Mouse (Mus musculus): Measurements from ENCODE around the gene Fbxo47. TPM values are rescaled to one million over a fixed set of nuclear protein-coding genes. Genes with fewer than 3 reads are reported as not detected.
A peak's percentile ranks its signal among the peaks of the same experiment; 100 is the strongest.

Gene Fbxo47
- polyA plus RNA-seq, 1 experiment from 2014 or later: 0.74 TPM

- no peak overlapping the region for H3K27ac ChIP-seq
- H3K27me3 ChIP-seq: no peaks in the 10 kb centered on the region
- no peaks in the 10 kb centered on the region for H3K36me3 ChIP-seq
- no peak overlapping the region for H3K4me2 ChIP-seq (replicated peaks)
- no peak overlapping the region for H3K4me3 ChIP-seq (replicated peaks)
- no peaks in the 10 kb centered on the region for H3K4me1 ChIP-seq (replicated peaks)
- H3K9me3 ChIP-seq: no peaks in the 10 kb centered on the region
- ATAC-seq: no peak
- H3K9ac ChIP-seq (replicated peaks): no peak overlapping the region
- WGBS: 91% methylated on average over 2 of the region's 2 CpGs
Measured at GRCm38 (mm10) chr11:97905540-97905939, 21.6 kb upstream of the Fbxo47 start.

DNA sequence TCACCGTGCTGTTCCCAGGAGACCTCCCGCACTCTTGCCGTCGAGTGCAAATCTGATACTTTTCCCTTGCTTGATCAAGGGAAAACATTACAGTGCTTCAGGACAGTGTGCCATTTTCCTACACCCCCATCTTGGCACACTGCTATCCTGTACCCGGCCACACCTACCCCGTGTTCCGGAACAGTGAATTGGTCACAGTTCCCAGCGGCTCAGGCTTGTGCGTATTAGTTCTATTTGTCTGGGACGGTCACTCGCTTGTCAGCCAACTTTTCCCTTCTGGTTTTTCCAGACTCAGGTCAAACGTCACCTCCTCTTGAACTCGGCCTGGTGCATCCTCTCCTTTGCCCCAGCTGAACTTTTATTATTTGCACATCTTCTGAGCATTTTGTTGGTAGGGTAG lies 20.8 kb upstream of the Fbxo47 start:
- ATAC-seq: no peak
- Histone ChIP-seq H3K9me3 (no peaks in the 10 kb centered on the region), H3K36me3 (no peaks in the 10 kb centered on the region), H3K27ac (no peak overlapping the region), H3K27me3 (no peaks in the 10 kb centered on the region), H3K4me1 (replicated peaks) (no peaks in the 10 kb centered on the region), H3K4me2 (replicated peaks) (no peak overlapping the region), H3K4me3 (replicated peaks) (no peak overlapping the region), H3K9ac (replicated peaks) (no peak overlapping the region)
- WGBS: 89% methylated on average over 13 of the region's 13 CpGs

DNA sequence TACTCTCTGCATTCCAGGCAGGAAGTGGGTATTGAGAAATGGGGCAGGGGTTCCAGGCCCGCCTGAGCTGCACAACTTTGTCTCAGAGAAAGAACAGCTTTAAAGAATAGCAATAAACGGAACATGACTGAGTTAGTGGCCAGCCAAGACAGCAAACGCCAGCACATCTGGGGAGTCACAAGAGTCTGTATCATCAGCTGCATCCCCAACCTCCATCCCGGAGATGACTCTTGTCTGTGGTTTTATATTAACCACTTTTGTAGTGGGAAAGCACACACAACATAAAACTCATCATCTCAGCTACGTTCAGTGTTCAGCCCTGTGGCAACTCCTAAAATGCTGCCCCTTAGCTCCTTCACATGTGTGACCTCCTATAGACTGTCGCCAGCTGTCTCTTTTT lies 17.9 kb upstream of the Fbxo47 start:
- 87% methylated on average over 6 of the region's 6 CpGs for WGBS
- no peaks in the 10 kb centered on the region for H3K9me3 ChIP-seq
- no peak for ATAC-seq

GRCm38 (mm10) chr11:97899822-97900221 lies 15.9 kb upstream of the Fbxo47 start:
- H3K36me3 ChIP-seq: no peaks in the 10 kb centered on the region
- peak; percentile 79; the same call in 1 of the 2 replicates for ATAC-seq
- H3K9me3 ChIP-seq: no peaks in the 10 kb centered on the region
- H3K4me2 ChIP-seq (replicated peaks): no peak overlapping the region
- H3K27ac ChIP-seq: no peak overlapping the region
- H3K27me3 ChIP-seq: no peaks in the 10 kb centered on the region
- WGBS: 3% methylated on average over 2 of the region's 2 CpGs
- no peak overlapping the region for H3K9ac ChIP-seq (replicated peaks)
- no peaks in the 10 kb centered on the region for H3K4me1 ChIP-seq (replicated peaks)
- no peak overlapping the region for H3K4me3 ChIP-seq (replicated peaks)

More for the DNA sequence above, 17.9 kb upstream of the Fbxo47 start:
- Histone ChIP-seq H3K4me3 (replicated peaks) (no peak overlapping the region), H3K4me1 (replicated peaks) (no peaks in the 10 kb centered on the region), H3K27ac (no peak overlapping the region), H3K36me3 (no peaks in the 10 kb centered on the region), H3K9ac (replicated peaks) (no peak overlapping the region), H3K27me3 (no peaks in the 10 kb centered on the region), H3K4me2 (replicated peaks) (no peak overlapping the region)

DNA sequence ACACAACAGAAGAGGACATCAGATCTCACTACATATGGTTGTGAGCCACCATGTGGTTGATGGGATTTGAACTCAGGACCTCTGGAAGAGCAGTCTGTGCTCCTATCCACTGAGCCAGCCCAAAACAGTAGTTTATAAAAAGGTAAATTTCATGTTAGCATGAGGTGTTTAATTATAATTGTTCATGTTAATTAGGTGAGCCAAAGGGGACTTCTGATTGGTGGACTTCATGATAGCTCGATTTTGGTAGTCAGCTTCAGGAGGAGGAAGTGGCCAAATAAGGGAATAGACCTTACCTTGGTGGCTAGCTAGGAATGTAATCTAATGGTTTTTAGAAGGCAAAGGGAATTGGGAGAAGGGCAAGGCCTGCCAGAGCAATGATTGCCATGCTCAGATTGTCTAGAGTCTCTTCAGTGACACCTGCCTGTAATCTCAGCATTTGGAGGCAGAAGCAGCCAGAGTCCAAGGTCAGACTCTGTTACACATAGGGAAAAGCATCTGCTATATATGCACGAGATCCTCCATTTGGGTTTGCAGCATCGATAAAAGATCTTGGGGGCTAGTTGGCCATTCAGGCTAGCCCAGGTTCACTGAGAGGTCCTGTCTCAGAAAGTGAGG lies 13.7 kb upstream of the Fbxo47 start:
- Histone ChIP-seq H3K9me3 (no peaks in the 10 kb centered on the region), H3K9ac (replicated peaks) (no peak overlapping the region), H3K36me3 (no peaks in the 10 kb centered on the region), H3K4me2 (replicated peaks) (no peak overlapping the region), H3K4me3 (replicated peaks) (no peak overlapping the region), H3K27ac (no peak overlapping the region), H3K27me3 (no peaks in the 10 kb centered on the region), H3K4me1 (replicated peaks) (no peaks in the 10 kb centered on the region)
- 77% methylated on average over 3 of the region's 3 CpGs for WGBS
- ATAC-seq: no peak

- no peak overlapping the region for H3K4me3 ChIP-seq (replicated peaks)
- H3K9me3 ChIP-seq: no peaks in the 10 kb centered on the region
- H3K36me3 ChIP-seq: no peaks in the 10 kb centered on the region
- ATAC-seq: no peak
- no peaks in the 10 kb centered on the region for H3K27me3 ChIP-seq
- H3K27ac ChIP-seq: no peak overlapping the region
- H3K9ac ChIP-seq (replicated peaks): no peak overlapping the region
- H3K4me1 ChIP-seq (replicated peaks): no peaks in the 10 kb centered on the region
- H3K4me2 ChIP-seq (replicated peaks): no peak overlapping the region
- 80% methylated on average over 4 of the region's 4 CpGs for WGBS
Measured at GRCm38 (mm10) chr11:97896655-97897054, 12.7 kb upstream of the Fbxo47 start.

- WGBS: 78% methylated on average over 5 of the region's 5 CpGs
- no peak overlapping the region for H3K9ac ChIP-seq (replicated peaks)
- H3K4me1 ChIP-seq (replicated peaks): no peaks in the 10 kb centered on the region
- no peaks in the 10 kb centered on the region for H3K9me3 ChIP-seq
- H3K27me3 ChIP-seq: no peaks in the 10 kb centered on the region
- H3K4me2 ChIP-seq (replicated peaks): no peak overlapping the region
- no peaks in the 10 kb centered on the region for H3K36me3 ChIP-seq
- H3K27ac ChIP-seq: no peak overlapping the region
- no peak for ATAC-seq
- no peak overlapping the region for H3K4me3 ChIP-seq (replicated peaks)
Measured at GRCm38 (mm10) chr11:97891821-97892220, 7.9 kb upstream of the Fbxo47 start.

DNA sequence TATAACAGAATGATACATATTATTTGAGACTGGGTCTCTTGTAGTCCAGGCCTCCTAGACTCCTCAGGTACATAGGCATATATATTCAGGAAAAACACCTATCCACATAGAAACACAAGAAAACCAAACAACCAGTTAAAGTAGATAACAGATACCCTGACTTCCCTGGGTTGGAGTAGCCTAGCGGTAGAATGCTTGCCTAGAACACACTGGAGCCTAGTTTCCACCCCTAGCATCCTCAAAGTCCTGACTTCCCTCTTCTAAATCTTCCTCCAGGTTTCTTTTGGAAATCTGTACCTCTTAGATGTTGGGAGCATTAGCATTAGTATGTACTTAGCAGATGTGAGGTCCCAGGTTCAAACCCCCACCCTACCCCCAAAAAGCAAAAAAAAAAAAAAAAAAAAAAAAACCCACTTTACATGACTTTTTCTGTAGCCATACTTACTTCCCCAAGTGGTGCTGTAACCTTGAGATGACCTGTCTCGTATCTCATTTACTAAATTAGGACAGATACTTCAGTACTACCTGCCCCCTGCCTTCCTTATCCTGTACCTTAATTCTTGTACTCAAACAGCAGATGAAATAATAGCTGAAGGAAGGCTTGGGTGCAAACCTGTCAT lies 1.5 kb upstream of the Fbxo47 start:
- Histone ChIP-seq H3K27ac (no peak overlapping the region), H3K4me1 (replicated peaks) (no peaks in the 10 kb centered on the region), H3K4me2 (replicated peaks) (no peak overlapping the region), H3K4me3 (replicated peaks) (no peak overlapping the region), H3K36me3 (no peaks in the 10 kb centered on the region), H3K27me3 (no peaks in the 10 kb centered on the region), H3K9me3 (no peaks in the 10 kb centered on the region), H3K9ac (replicated peaks) (no peak overlapping the region)
- WGBS: 97% methylated on average over 2 of the region's 2 CpGs
- no peak for ATAC-seq

- Histone ChIP-seq H3K4me3 (replicated peaks) (peak overlapping the region; percentile 59), H3K27ac (peak overlapping the region; percentile 90), H3K4me2 (replicated peaks) (peak overlapping the region; percentile 63), H3K27me3 (no peaks in the 10 kb centered on the region), H3K9me3 (no peaks in the 10 kb centered on the region), H3K9ac (replicated peaks) (0 out of 2 replicates have a peak overlapping the region, but pooled peaks have one; percentile 39), H3K36me3 (no peaks in the 10 kb centered on the region), H3K4me1 (replicated peaks) (no peaks in the 10 kb centered on the region)
- ATAC-seq: peak; percentile 29
- WGBS: 31% methylated on average over 7 of the region's 7 CpGs
Measured at GRCm38 (mm10) chr11:97884601-97885185, 739 bp upstream of the Fbxo47 start.

DNA sequence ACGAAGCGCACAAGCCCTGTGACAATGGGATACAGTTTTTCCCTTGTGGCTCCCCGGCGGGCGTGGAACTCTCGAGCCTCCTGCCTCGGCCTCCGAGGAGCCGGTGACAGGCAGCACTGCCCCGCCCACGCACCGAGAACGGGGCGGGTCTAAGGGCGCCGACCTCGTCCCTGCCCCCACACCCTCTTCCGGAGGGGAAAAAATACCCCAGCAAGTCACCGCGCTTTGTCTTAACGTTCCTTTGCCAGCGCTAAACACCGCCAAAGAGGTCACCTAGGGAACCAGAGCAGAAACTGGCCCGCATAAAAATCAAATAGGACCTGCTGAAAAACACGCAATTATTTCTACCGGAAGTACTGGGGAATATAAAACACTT lies 424 bp downstream of the Fbxo47 start:
- H3K4me3 ChIP-seq (replicated peaks): peak overlapping the region; percentile 59
- H3K27me3 ChIP-seq: no peaks in the 10 kb centered on the region
- H3K4me2 ChIP-seq (replicated peaks): peak overlapping the region; percentile 63
- peak overlapping the region; percentile 30 for H3K9ac ChIP-seq (replicated peaks)
- peak overlapping the region; percentile 77 for H3K27ac ChIP-seq
- WGBS: 3% methylated on average over 26 of the region's 26 CpGs
- no peaks in the 10 kb centered on the region for H3K9me3 ChIP-seq
- no peaks in the 10 kb centered on the region for H3K36me3 ChIP-seq
- ATAC-seq: peak; percentile 57
- no peaks in the 10 kb centered on the region for H3K4me1 ChIP-seq (replicated peaks)

- no peak overlapping the region for H3K4me3 ChIP-seq (replicated peaks)
- H3K4me1 ChIP-seq (replicated peaks): no peaks in the 10 kb centered on the region
- no peak overlapping the region for H3K27ac ChIP-seq
- H3K9me3 ChIP-seq: no peaks in the 10 kb centered on the region
- WGBS: 95% methylated on average over 4 of the region's 4 CpGs
- no peaks in the 10 kb centered on the region for H3K27me3 ChIP-seq
- no peak for ATAC-seq
- H3K4me2 ChIP-seq (replicated peaks): no peak overlapping the region
- H3K9ac ChIP-seq (replicated peaks): no peak overlapping the region
- no peaks in the 10 kb centered on the region for H3K36me3 ChIP-seq
Measured at GRCm38 (mm10) chr11:97880362-97880761, 3.6 kb downstream of the Fbxo47 start.

DNA sequence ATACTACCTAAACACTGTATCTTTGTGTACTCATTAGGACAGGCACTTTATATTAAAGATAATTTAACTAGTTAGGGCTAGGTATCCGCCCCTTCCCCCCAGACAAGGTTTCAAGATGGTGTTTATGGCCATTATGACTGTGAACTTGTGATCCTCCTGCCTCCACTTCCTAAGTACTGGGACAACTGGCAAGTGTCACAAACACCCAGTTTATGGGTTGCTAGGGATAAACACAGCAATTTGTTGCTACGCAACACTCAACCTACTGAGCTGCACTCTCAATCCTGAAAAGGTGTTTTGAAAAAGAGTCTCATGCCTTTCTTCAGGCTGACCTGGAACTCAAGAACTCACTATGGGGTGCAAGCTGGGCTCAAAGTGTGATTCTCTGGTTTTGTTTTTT lies 6.6 kb downstream of the Fbxo47 start:
- H3K9me3 ChIP-seq: no peaks in the 10 kb centered on the region
- 82% methylated on average over 2 of the region's 2 CpGs for WGBS
- no peak overlapping the region for H3K4me2 ChIP-seq (replicated peaks)

More for the DNA sequence above, 6.6 kb downstream of the Fbxo47 start:
- H3K27ac ChIP-seq: no peak overlapping the region
- no peak for ATAC-seq
- no peaks in the 10 kb centered on the region for H3K36me3 ChIP-seq
- no peak overlapping the region for H3K4me3 ChIP-seq (replicated peaks)
- no peaks in the 10 kb centered on the region for H3K27me3 ChIP-seq
- H3K9ac ChIP-seq (replicated peaks): no peak overlapping the region
- no peaks in the 10 kb centered on the region for H3K4me1 ChIP-seq (replicated peaks)
